Mouse (Mus musculus): ENCODE results near the gene Hpse2. TPM values are rescaled to one million over a fixed set of nuclear protein-coding genes. Genes with fewer than 3 reads are reported as not detected.

Hpse2 gene
- polyA plus RNA-seq, 1 experiment from 2014 or later, result 2.0 TPM

DNA sequence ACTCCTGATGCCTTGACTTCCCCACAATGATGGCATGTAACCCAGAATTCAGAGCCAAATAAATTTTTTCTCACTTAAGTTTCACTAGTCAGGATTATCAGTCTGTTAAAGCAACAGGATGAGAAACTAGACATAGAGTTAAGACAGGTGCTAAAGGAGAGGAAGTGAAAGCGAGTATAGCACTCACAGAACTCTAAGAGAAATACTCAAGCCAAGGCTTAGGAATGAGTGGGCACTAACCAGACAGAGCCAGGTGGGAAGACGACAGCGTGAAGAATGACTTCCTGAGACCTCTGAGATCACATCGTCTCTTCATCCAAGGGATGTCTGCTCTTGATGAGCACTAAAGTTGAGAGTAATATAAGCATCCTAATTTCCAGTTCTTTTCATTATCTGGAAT lies 144.2 kb downstream of the Hpse2 start:
- no peaks in the 10 kb centered on the region for H3K4me1 ChIP-seq (ENCODE audit: control insufficient read depth, insufficient read depth, low read length)
- DNase-seq (ENCODE audit: low spot score) (no peak), ATAC-seq (ENCODE audit: insufficient read depth, low FRiP score, low TSS enrichment) (no peak)
- no peaks in the 10 kb centered on the region for H3K36me3 ChIP-seq (ENCODE audit: control insufficient read depth, insufficient read depth, low read length)
- 81% methylated on average over 4 of the region's 4 CpGs for WGBS
- no peaks in the 10 kb centered on the region for H3K9me3 ChIP-seq (ENCODE audit: control insufficient read depth, low read length)
- H3K4me2 ChIP-seq (ENCODE audit: low read depth), result no peak overlapping the region
- H3K27ac ChIP-seq (ENCODE audit: low read depth, low read length), result no peak overlapping the region
- H3K4me3 ChIP-seq (ENCODE audit: low read depth, low read length), result no peak overlapping the region
- no peaks in the 10 kb centered on the region for H3K27me3 ChIP-seq (ENCODE audit: control insufficient read depth, insufficient read depth, low read length)
- no peak overlapping the region for H3K9ac ChIP-seq (ENCODE audit: low read length)

DNA sequence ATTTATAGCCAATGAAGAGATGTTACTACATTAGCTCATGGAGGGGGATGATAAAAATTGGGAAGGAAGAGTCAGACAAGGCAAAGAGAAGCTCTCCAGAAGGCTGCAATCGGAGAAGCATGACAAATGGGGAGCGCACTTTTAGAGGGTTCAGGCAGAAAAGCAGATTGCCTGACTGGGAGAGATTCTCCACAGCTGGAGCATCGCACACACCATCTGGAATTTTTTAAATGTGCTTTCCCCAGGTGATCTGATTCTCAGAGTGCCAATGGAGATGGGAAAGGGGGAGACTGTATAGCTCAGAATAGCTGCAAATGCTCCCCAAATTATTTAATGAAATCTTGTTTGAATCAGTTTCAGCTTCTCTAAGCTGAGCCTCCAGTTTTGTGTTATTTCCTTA lies 156.4 kb downstream of the Hpse2 start:
- WGBS, result 60% methylated on average over 3 of the region's 3 CpGs
- Histone ChIP-seq H3K27me3 (ENCODE audit: control insufficient read depth, insufficient read depth, low read length) (no peaks in the 10 kb centered on the region), H3K9ac (ENCODE audit: low read length) (no peak overlapping the region), H3K4me2 (ENCODE audit: low read depth) (no peak overlapping the region), H3K4me1 (ENCODE audit: control insufficient read depth, insufficient read depth, low read length) (no peaks in the 10 kb centered on the region), H3K9me3 (ENCODE audit: control insufficient read depth, low read length) (no peaks in the 10 kb centered on the region), H3K4me3 (ENCODE audit: low read depth, low read length) (no peak overlapping the region), H3K36me3 (ENCODE audit: control insufficient read depth, insufficient read depth, low read length) (no peaks in the 10 kb centered on the region), H3K27ac (ENCODE audit: low read depth, low read length) (no peak overlapping the region)
- DNase-seq (ENCODE audit: low spot score) (no peak), ATAC-seq (ENCODE audit: insufficient read depth, low FRiP score, low TSS enrichment) (no peak)

DNA sequence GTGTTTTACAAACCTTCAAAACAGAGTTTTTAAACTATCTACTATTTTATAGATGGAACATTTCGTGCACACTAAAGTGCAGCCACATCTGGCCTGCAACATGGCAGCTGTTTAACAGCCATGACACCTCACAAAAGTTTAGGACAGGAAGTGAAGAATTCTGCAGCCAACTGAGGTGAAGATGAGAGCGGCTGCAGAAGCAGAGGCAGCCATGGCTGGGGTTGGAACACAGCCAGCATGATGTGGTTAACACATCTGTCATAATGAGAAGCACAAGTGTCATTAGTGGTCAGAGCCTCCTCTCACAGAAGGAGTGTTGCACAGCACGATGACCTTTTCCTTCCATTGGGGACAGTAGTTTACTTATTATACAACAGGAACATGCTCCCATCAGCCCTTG lies 194.6 kb downstream of the Hpse2 start:
- Histone ChIP-seq H3K9ac (ENCODE audit: low read length) (no peak overlapping the region), H3K36me3 (ENCODE audit: control insufficient read depth, insufficient read depth, low read length) (no peaks in the 10 kb centered on the region), H3K27ac (ENCODE audit: low read depth, low read length) (no peak overlapping the region), H3K27me3 (ENCODE audit: control insufficient read depth, insufficient read depth, low read length) (no peaks in the 10 kb centered on the region), H3K4me2 (ENCODE audit: low read depth) (no peak overlapping the region), H3K4me3 (ENCODE audit: low read depth, low read length) (no peak overlapping the region), H3K4me1 (ENCODE audit: control insufficient read depth, insufficient read depth, low read length) (no peaks in the 10 kb centered on the region), H3K9me3 (ENCODE audit: control insufficient read depth, low read length) (no peaks in the 10 kb centered on the region)
- ATAC-seq (ENCODE audit: insufficient read depth, low FRiP score, low TSS enrichment) (no peak), DNase-seq (ENCODE audit: low spot score) (no peak)
- WGBS, result 76% methylated on average over 3 of the region's 3 CpGs

- no peaks in the 10 kb centered on the region for H3K4me1 ChIP-seq (ENCODE audit: control insufficient read depth, insufficient read depth, low read length)
- H3K27me3 ChIP-seq (ENCODE audit: control insufficient read depth, insufficient read depth, low read length), result no peaks in the 10 kb centered on the region
- DNase-seq (ENCODE audit: low spot score) (no peak), ATAC-seq (ENCODE audit: insufficient read depth, low FRiP score, low TSS enrichment) (no peak)
- H3K9ac ChIP-seq (ENCODE audit: low read length), result no peak overlapping the region
- no peaks in the 10 kb centered on the region for H3K36me3 ChIP-seq (ENCODE audit: control insufficient read depth, insufficient read depth, low read length)
- no peak overlapping the region for H3K4me2 ChIP-seq (ENCODE audit: low read depth)
- whole genome bisulfite sequencing, result 87% methylated on average over 3 of the region's 3 CpGs
- no peak overlapping the region for H3K4me3 ChIP-seq (ENCODE audit: low read depth, low read length)
- H3K9me3 ChIP-seq (ENCODE audit: control insufficient read depth, low read length), result no peaks in the 10 kb centered on the region
- no peak overlapping the region for H3K27ac ChIP-seq (ENCODE audit: low read depth, low read length)
These were observed 212.7 kb downstream of the Hpse2 start for GRCm38 (mm10) chr19:43175437-43175965.

DNA sequence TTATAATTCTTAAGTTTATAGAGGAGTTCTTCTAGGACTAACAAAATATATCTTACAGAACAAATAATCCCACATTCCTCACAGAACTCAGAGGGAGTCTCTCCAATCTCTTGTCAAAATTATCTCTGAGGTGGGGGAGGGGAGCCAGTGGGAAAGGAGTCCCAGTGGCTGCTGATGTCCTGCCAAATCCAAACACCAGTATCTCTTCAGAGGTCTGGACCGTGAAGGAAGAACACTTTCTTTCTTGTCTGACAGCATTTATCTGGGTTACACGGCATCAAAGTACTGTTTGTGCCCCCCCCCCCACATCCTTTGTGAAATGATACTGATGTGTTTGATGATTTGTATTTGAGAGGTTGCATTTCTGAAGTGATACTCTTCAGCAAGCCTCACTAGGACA lies 213.3 kb downstream of the Hpse2 start:
- H3K4me3 ChIP-seq (ENCODE audit: low read depth, low read length), result no peak overlapping the region
- no peaks in the 10 kb centered on the region for H3K9me3 ChIP-seq (ENCODE audit: control insufficient read depth, low read length)
- DNase-seq (ENCODE audit: low spot score) (no peak), ATAC-seq (ENCODE audit: insufficient read depth, low FRiP score, low TSS enrichment) (no peak)
- H3K9ac ChIP-seq (ENCODE audit: low read length), result no peak overlapping the region
- no peaks in the 10 kb centered on the region for H3K36me3 ChIP-seq (ENCODE audit: control insufficient read depth, insufficient read depth, low read length)
- H3K27ac ChIP-seq (ENCODE audit: low read depth, low read length), result no peak overlapping the region
- WGBS, result 94% methylated on average over 2 of the region's 2 CpGs
- no peak overlapping the region for H3K4me2 ChIP-seq (ENCODE audit: low read depth)
- H3K4me1 ChIP-seq (ENCODE audit: control insufficient read depth, insufficient read depth, low read length), result no peaks in the 10 kb centered on the region
- H3K27me3 ChIP-seq (ENCODE audit: control insufficient read depth, insufficient read depth, low read length), result no peaks in the 10 kb centered on the region

GRCm38 (mm10) chr19:43156085-43156484 lies 232.1 kb downstream of the Hpse2 start:
- Histone ChIP-seq H3K27ac (ENCODE audit: low read depth, low read length) (no peak overlapping the region), H3K4me1 (ENCODE audit: control insufficient read depth, insufficient read depth, low read length) (no peaks in the 10 kb centered on the region), H3K4me3 (ENCODE audit: low read depth, low read length) (no peak overlapping the region), H3K36me3 (ENCODE audit: control insufficient read depth, insufficient read depth, low read length) (no peaks in the 10 kb centered on the region), H3K9me3 (ENCODE audit: control insufficient read depth, low read length) (no peaks in the 10 kb centered on the region), H3K9ac (ENCODE audit: low read length) (no peak overlapping the region), H3K27me3 (ENCODE audit: control insufficient read depth, insufficient read depth, low read length) (no peaks in the 10 kb centered on the region), H3K4me2 (ENCODE audit: low read depth) (no peak overlapping the region)
- DNase-seq (ENCODE audit: low spot score) (no peak), ATAC-seq (ENCODE audit: insufficient read depth, low FRiP score, low TSS enrichment) (no peak)
- WGBS, result 58% methylated on average over 8 of the region's 8 CpGs

DNA sequence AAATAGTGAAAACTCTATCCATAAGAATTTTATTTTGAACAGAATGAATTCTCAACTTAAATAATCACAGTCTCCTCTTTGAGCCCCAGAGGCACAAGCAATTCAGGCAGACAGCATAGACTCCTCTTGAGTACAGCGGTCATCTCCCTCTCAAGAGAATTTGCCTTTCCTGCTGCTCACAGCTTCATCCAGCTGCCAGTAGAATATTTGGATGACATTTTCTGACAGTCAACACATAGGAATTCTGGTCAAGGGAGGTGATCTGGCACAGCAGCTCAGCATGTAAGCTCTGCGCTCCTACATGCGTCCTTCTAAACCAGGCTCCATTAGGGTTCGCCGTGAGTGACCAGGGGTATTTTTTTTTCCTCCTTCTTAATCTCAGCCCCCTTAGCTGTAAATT lies 232.6 kb downstream of the Hpse2 start:
- 84% methylated on average over 5 of the region's 5 CpGs for WGBS
- H3K27me3 ChIP-seq (ENCODE audit: control insufficient read depth, insufficient read depth, low read length), result no peaks in the 10 kb centered on the region
- DNase-seq (ENCODE audit: low spot score) (no peak), ATAC-seq (ENCODE audit: insufficient read depth, low FRiP score, low TSS enrichment) (no peak)
- H3K4me1 ChIP-seq (ENCODE audit: control insufficient read depth, insufficient read depth, low read length), result no peaks in the 10 kb centered on the region
- H3K36me3 ChIP-seq (ENCODE audit: control insufficient read depth, insufficient read depth, low read length), result no peaks in the 10 kb centered on the region
- no peaks in the 10 kb centered on the region for H3K9me3 ChIP-seq (ENCODE audit: control insufficient read depth, low read length)
- no peak overlapping the region for H3K4me2 ChIP-seq (ENCODE audit: low read depth)
- H3K27ac ChIP-seq (ENCODE audit: low read depth, low read length), result no peak overlapping the region
- H3K4me3 ChIP-seq (ENCODE audit: low read depth, low read length), result no peak overlapping the region
- H3K9ac ChIP-seq (ENCODE audit: low read length), result no peak overlapping the region

- no peaks in the 10 kb centered on the region for H3K9me3 ChIP-seq (ENCODE audit: control insufficient read depth, low read length)
- H3K4me3 ChIP-seq (ENCODE audit: low read depth, low read length), result no peak overlapping the region
- H3K36me3 ChIP-seq (ENCODE audit: control insufficient read depth, insufficient read depth, low read length), result no peaks in the 10 kb centered on the region
- no peak overlapping the region for H3K9ac ChIP-seq (ENCODE audit: low read length)
- H3K27me3 ChIP-seq (ENCODE audit: control insufficient read depth, insufficient read depth, low read length), result no peaks in the 10 kb centered on the region
- H3K4me1 ChIP-seq (ENCODE audit: control insufficient read depth, insufficient read depth, low read length), result no peaks in the 10 kb centered on the region
- H3K4me2 ChIP-seq (ENCODE audit: low read depth), result no peak overlapping the region
- ATAC-seq (ENCODE audit: insufficient read depth, low FRiP score, low TSS enrichment) (no peak), DNase-seq (ENCODE audit: low spot score) (no peak)
- no peak overlapping the region for H3K27ac ChIP-seq (ENCODE audit: low read depth, low read length)
- 90% methylated on average over 6 of the region's 6 CpGs for WGBS
These were observed 240.3 kb downstream of the Hpse2 start for GRCm38 (mm10) chr19:43147901-43148300.

- no peak for ATAC-seq (ENCODE audit: insufficient read depth, low FRiP score, low TSS enrichment)
- Histone ChIP-seq H3K4me2 (ENCODE audit: low read depth) (no peak overlapping the region), H3K36me3 (ENCODE audit: control insufficient read depth, insufficient read depth, low read length) (no peaks in the 10 kb centered on the region), H3K27ac (ENCODE audit: low read depth, low read length) (no peak overlapping the region), H3K9me3 (ENCODE audit: control insufficient read depth, low read length) (no peaks in the 10 kb centered on the region), H3K4me1 (ENCODE audit: control insufficient read depth, insufficient read depth, low read length) (no peaks in the 10 kb centered on the region), H3K9ac (ENCODE audit: low read length) (no peak overlapping the region), H3K27me3 (ENCODE audit: control insufficient read depth, insufficient read depth, low read length) (no peaks in the 10 kb centered on the region), H3K4me3 (ENCODE audit: low read depth, low read length) (no peak overlapping the region)
- 76% methylated on average over 7 of the region's 7 CpGs for WGBS
- DNase-seq (ENCODE audit: low spot score), result no peak
These were observed 241.3 kb downstream of the Hpse2 start for GRCm38 (mm10) chr19:43146820-43147219.

Measured in neural tube, embryonic 11.5 days (tissue).